Mouse (Mus musculus): Measurements from ENCODE around the gene Cysrt1. TPM values are rescaled to one million over a fixed set of nuclear protein-coding genes. Genes with fewer than 3 reads are reported as not detected.

The Cysrt1 gene
- polyA plus RNA-seq, 1 experiment from 2014 or later, result 0.59 TPM

DNA sequence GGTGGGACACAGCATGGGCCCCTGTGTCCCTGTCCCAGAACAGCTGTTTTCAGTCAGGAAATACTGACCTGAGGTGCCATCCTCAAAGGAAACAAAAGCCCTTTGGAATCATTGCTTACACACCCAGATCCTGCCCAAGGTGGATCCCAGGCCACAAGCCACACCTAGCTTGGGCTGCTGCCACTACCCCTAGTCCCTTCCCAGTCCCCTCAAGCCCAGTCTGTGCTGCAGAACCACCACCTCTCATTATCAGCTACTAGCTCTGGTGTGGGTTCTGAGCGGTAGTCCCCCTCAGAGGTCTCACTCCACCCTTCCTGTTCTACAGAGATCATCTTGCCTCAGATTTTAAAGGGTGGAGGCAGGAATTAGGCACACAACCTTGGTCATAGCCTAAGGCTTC, 44.1 kb upstream of the Cysrt1 start:
- ATAC-seq (ENCODE audit: low FRiP score), result no peak
- Histone ChIP-seq H3K4me3 (replicated peaks; ENCODE audit: low read length) (no peak overlapping the region), H3K27ac (no peak overlapping the region), H3K4me1 (replicated peaks; ENCODE audit: control insufficient read depth, insufficient read depth, low read length) (peaks cover 21% of the 10 kb centered on the region), H3K4me2 (replicated peaks) (no peak overlapping the region), H3K9me3 (ENCODE audit: control insufficient read depth, low read length) (no peaks in the 10 kb centered on the region), H3K36me3 (replicated peaks; ENCODE audit: control insufficient read depth, insufficient read depth) (peaks cover 53% of the 10 kb centered on the region), H3K27me3 (ENCODE audit: control insufficient read depth, insufficient read depth, low read length) (peaks cover 35% of the 10 kb centered on the region), H3K9ac (no peak overlapping the region)
- 83% methylated on average over 1 of the region's 1 CpGs for WGBS
- DNase-seq (ENCODE audit: low spot score), result no peak

DNA sequence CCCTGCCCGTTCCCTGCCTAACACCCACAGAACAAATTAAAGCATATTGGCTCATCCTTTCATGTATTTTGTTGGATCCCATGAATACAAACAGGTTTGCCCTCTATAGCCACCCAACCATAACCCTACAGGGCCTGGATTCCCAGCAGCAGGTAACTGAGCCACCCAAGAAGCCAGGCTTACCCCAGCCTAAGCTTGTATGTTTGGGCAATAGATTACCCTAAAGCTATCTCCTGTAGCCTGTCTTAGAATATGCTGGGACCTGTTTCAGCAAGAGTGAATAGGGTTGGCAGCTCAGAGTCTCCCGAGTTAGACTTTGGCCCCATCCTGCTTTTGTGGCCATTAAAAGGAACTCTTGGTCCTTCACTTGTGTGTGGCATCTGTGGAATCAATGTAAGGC, 43.3 kb upstream of the Cysrt1 start:
- no peak for DNase-seq (ENCODE audit: low spot score)
- Histone ChIP-seq H3K36me3 (replicated peaks; ENCODE audit: control insufficient read depth, insufficient read depth) (peaks cover 60% of the 10 kb centered on the region), H3K4me1 (replicated peaks; ENCODE audit: control insufficient read depth, insufficient read depth, low read length) (peaks cover 14% of the 10 kb centered on the region), H3K4me3 (replicated peaks; ENCODE audit: low read length) (no peak overlapping the region), H3K9ac (no peak overlapping the region), H3K27ac (no peak overlapping the region), H3K27me3 (ENCODE audit: control insufficient read depth, insufficient read depth, low read length) (peaks cover 28% of the 10 kb centered on the region), H3K4me2 (replicated peaks) (no peak overlapping the region), H3K9me3 (ENCODE audit: control insufficient read depth, low read length) (no peaks in the 10 kb centered on the region)
- no peak for ATAC-seq (ENCODE audit: low FRiP score)
- 92% methylated on average over 2 of the region's 2 CpGs for WGBS

DNA sequence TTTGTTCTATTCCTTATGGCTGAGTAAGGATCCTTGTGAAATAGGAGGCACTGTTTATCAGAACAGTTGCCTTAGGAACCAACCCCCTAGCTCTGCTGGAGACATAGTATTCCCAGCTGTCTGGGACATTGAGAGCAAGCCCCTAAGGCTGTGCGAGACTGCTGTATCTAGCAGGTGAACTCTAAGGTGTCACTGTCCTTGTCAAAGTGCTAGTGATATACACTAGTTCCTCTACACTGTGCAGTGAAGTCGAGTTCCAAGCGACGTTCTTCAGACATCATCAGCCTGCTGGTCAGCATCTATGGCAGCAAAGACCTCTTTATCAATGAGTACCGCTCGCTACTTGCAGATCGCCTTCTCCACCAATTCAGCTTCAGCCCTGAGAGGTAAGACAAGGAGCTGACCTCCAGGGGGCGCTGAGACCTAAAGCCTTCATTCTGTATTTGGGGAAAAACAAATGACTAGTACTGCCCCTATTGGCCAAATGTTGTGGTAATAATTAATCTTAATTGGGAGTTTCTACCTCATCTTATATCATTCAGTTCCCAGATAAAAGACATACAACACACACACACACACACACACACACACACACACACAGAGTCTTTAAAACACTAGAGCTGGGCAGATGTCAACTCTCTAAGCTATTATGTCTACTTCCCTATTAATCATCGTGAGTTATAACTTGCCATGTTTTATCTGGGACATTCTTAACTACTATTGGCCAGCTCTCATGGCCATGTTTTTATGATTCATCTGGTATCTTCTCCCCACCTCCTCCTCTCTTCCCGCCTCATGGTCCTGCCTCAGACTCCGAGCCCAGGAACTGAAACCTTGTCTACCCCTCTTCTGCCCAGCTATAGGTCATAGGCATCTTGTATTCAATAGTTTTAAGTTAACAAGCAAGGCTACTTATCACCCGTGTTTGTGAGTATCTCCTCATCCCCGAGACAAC, 37.0 kb upstream of the Cysrt1 start:
- Histone ChIP-seq H3K4me2 (replicated peaks) (no peak overlapping the region), H3K27me3 (ENCODE audit: control insufficient read depth, insufficient read depth, low read length) (no peaks in the 10 kb centered on the region), H3K9me3 (ENCODE audit: control insufficient read depth, low read length) (no peaks in the 10 kb centered on the region), H3K4me1 (replicated peaks; ENCODE audit: control insufficient read depth, insufficient read depth, low read length) (no peaks in the 10 kb centered on the region), H3K36me3 (replicated peaks; ENCODE audit: control insufficient read depth, insufficient read depth) (peaks cover 99% of the 10 kb centered on the region), H3K4me3 (replicated peaks; ENCODE audit: low read length) (no peak overlapping the region), H3K9ac (no peak overlapping the region), H3K27ac (no peak overlapping the region)
- WGBS, result 61% methylated on average over 13 of the region's 13 CpGs
- ATAC-seq (ENCODE audit: low FRiP score) (0 out of 2 replicates have a peak, but pooled peaks have one; percentile 36), DNase-seq (ENCODE audit: low spot score) (peak; percentile 77)

DNA sequence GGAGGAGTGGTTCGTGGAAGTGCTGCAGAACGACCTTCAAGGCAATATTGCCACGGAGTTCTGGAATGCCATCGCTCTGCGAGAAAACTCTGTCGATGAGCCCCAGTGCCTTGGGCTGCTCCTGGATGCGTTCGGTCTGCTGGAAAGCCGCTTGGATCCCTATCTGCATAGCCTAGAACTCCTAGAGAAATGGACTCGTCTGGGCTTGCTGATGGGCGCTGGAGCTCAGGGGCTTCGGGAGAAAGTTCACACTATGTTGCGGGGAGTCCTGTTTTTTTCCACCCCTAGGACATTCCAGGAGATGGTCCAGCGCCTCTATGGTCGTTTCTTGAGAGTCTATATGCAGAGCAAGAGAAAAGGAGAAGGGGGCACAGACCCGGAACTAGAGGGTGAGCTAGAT, 30.8 kb upstream of the Cysrt1 start:
- peaks cover 76% of the 10 kb centered on the region for H3K36me3 ChIP-seq (replicated peaks; ENCODE audit: control insufficient read depth, insufficient read depth)
- no peaks in the 10 kb centered on the region for H3K27me3 ChIP-seq (ENCODE audit: control insufficient read depth, insufficient read depth, low read length)
- H3K4me1 ChIP-seq (replicated peaks; ENCODE audit: control insufficient read depth, insufficient read depth, low read length), result peaks cover 19% of the 10 kb centered on the region
- 42% methylated on average over 16 of the region's 16 CpGs for WGBS
- peak overlapping the region; percentile 98 for H3K4me2 ChIP-seq (replicated peaks)
- H3K4me3 ChIP-seq (replicated peaks; ENCODE audit: low read length), result peak overlapping the region; percentile 84
- no peaks in the 10 kb centered on the region for H3K9me3 ChIP-seq (ENCODE audit: control insufficient read depth, low read length)
- H3K9ac ChIP-seq, result peak overlapping the region; percentile 95
- H3K27ac ChIP-seq, result peak overlapping the region; percentile 52; the same call in 1 of the 2 replicates
- no peak for DNase-seq (ENCODE audit: low spot score)
- ATAC-seq (ENCODE audit: low FRiP score), result no peak

DNA sequence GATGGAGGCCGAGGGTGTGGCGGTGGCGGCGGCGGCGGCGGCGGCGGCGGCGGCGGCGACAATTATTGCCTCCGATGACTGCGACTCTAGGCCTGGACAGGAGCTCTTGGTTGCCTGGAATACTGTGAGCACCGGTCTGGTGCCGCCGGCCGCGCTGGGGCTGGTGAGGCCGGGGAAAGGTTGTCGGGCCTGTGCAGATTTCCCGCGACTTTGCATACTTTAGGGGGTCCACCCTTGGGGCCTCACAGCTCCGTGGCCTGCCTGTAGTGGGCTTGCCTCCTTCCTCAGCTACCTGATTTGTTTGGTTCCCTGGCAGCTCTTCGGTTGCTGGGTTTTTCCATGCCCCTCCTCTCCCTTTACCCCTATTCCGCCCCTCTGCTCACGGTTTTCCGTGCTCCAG, 30.3 kb upstream of the Cysrt1 start:
- Histone ChIP-seq H3K27me3 (ENCODE audit: control insufficient read depth, insufficient read depth, low read length) (no peaks in the 10 kb centered on the region), H3K9me3 (ENCODE audit: control insufficient read depth, low read length) (no peaks in the 10 kb centered on the region), H3K4me1 (replicated peaks; ENCODE audit: control insufficient read depth, insufficient read depth, low read length) (peaks cover 21% of the 10 kb centered on the region), H3K36me3 (replicated peaks; ENCODE audit: control insufficient read depth, insufficient read depth) (peaks cover 75% of the 10 kb centered on the region), H3K4me2 (replicated peaks) (peak overlapping the region; percentile 98), H3K27ac (peak overlapping the region; percentile 52; the same call in 1 of the 2 replicates), H3K4me3 (replicated peaks; ENCODE audit: low read length) (peak overlapping the region; percentile 84), H3K9ac (peak overlapping the region; percentile 95)
- DNase-seq (ENCODE audit: low spot score) (no peak), ATAC-seq (ENCODE audit: low FRiP score) (peak; percentile 73)
- WGBS, result under 1% methylated on average over 29 of the region's 29 CpGs

- H3K36me3 ChIP-seq (replicated peaks; ENCODE audit: control insufficient read depth, insufficient read depth), result peaks cover 69% of the 10 kb centered on the region
- WGBS, result 0% methylated on average over 50 of the region's 55 CpGs
- peak within 1 kb of the TSS; percentile 84 for H3K4me3 ChIP-seq (replicated peaks; ENCODE audit: low read length)
- H3K4me1 ChIP-seq (replicated peaks; ENCODE audit: control insufficient read depth, insufficient read depth, low read length), result peaks cover 26% of the 10 kb centered on the region
- peak within 1 kb of the TSS; percentile 95 for H3K9ac ChIP-seq
- ATAC-seq (ENCODE audit: low FRiP score), result peak; percentile 95
- no peaks in the 10 kb centered on the region for H3K27me3 ChIP-seq (ENCODE audit: control insufficient read depth, insufficient read depth, low read length)
- DNase-seq (ENCODE audit: low spot score), result peak; percentile 99
- H3K27ac ChIP-seq, result peak within 1 kb of the TSS; percentile 86
- H3K9me3 ChIP-seq (ENCODE audit: control insufficient read depth, low read length), result no peaks in the 10 kb centered on the region
- peak within 1 kb of the TSS; percentile 99 for H3K4me2 ChIP-seq (replicated peaks)
These were observed 29.7 kb upstream of the Cysrt1 start, which contains the start of the genes Ssna1 and Anapc2 for GRCm38 (mm10) chr2:25271827-25272511. Ssna1 (minus strand) TSS chr2:25272438. Anapc2 (plus strand) TSS chr2:25272478.

DNA sequence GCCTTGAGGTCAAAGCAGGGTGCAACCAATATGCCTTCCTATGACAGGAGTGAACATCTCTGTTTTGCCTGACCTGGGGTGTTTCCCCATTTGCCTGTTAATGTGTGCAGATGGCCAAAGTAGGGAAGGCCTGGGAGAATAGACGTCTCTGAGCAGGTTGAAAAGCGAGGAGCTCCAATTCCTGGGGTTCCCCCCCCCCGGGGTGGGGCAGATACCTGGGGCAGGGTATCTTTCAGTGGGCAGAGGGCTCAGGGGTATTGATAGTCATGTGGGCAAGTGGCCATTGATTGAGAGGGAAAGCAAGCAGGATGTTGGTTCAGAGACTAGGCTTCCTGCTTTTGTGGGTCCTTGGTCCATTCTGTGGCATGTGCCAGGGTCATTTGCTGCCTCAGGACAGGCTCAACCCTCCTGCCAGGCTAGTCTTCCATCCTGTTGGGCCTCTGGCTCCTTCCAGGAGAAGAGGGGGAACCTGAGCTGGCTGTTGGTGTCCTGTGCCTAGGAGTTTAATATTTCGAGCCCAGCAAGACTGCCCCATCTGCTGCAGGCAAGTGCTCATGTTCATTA, 25.6 kb upstream of the Cysrt1 start:
- H3K9ac ChIP-seq, result no peak overlapping the region

DNA sequence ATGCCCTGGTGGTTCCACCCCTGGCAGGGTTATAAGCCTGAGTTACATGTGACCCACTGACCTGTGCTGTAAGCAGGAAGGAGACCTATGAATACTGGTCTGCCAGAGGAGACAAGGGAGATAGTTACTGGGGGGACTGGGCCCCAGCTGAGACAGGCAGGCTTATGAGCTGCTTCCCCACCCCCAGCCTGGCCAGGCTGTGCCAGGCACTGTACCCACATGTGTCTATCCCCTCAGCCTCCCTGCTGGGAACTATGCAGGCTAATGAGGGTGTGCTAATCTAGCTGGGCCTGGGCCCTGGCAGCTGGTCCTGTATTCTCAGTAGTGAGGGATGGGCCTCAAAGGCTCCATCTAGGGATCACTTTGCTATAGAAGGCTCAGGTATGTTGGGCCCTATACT, 25.0 kb upstream of the Cysrt1 start:
- 0 out of 2 replicates have a peak, but pooled peaks cover 6% of the 10 kb centered on the region for H3K27me3 ChIP-seq (ENCODE audit: control insufficient read depth, insufficient read depth, low read length)
- H3K4me3 ChIP-seq (replicated peaks; ENCODE audit: low read length), result no peak overlapping the region
- H3K36me3 ChIP-seq (replicated peaks; ENCODE audit: control insufficient read depth, insufficient read depth), result peaks cover 31% of the 10 kb centered on the region
- H3K4me2 ChIP-seq (replicated peaks), result peak overlapping the region; percentile 100
- H3K9me3 ChIP-seq (ENCODE audit: control insufficient read depth, low read length), result no peaks in the 10 kb centered on the region
- H3K27ac ChIP-seq, result peak overlapping the region; percentile 65; the same call in 1 of the 2 replicates
- no peak for DNase-seq (ENCODE audit: low spot score)
- H3K4me1 ChIP-seq (replicated peaks; ENCODE audit: control insufficient read depth, insufficient read depth, low read length), result peaks cover 54% of the 10 kb centered on the region
- peak overlapping the region; percentile 8; the same call in 1 of the 2 replicates for H3K9ac ChIP-seq
- no peak for ATAC-seq (ENCODE audit: low FRiP score)

More for the DNA sequence above, 25.6 kb upstream of the Cysrt1 start:
- Histone ChIP-seq H3K9me3 (ENCODE audit: control insufficient read depth, low read length) (no peaks in the 10 kb centered on the region), H3K27me3 (ENCODE audit: control insufficient read depth, insufficient read depth, low read length) (0 out of 2 replicates have a peak, but pooled peaks cover 6% of the 10 kb centered on the region), H3K36me3 (replicated peaks; ENCODE audit: control insufficient read depth, insufficient read depth) (peaks cover 31% of the 10 kb centered on the region), H3K4me3 (replicated peaks; ENCODE audit: low read length) (no peak overlapping the region), H3K4me2 (replicated peaks) (peak overlapping the region; percentile 100; the same call in 1 of the 2 replicates), H3K27ac (no peak overlapping the region), H3K4me1 (replicated peaks; ENCODE audit: control insufficient read depth, insufficient read depth, low read length) (peaks cover 54% of the 10 kb centered on the region)
- ATAC-seq (ENCODE audit: low FRiP score) (no peak), DNase-seq (ENCODE audit: low spot score) (no peak)
- WGBS, result 73% methylated on average over 4 of the region's 4 CpGs
